Mouse (Mus musculus): Measurements from ENCODE around the gene Aldoc. TPM values are rescaled to one million over a fixed set of nuclear protein-coding genes. Genes with fewer than 3 reads are reported as not detected.

Gene Aldoc
- polyA plus RNA-seq, 1 experiment from 2014 or later: 4.3 TPM

Other genes with a start within 250 kb of the Aldoc start
- gene Eral1, start 242.6 kb upstream of the Aldoc start, polyA plus RNA-seq (2016; fragmentation: Nextera tagmentation; extraction: Ambion mirVana): 43.4 and 45.4 TPM in 2 replicates
- gene Fam222b, start 228.3 kb upstream of the Aldoc start, polyA plus RNA-seq (2016; fragmentation: Nextera tagmentation; extraction: Ambion mirVana): 22.7 and 24.2 TPM in 2 replicates
- gene Traf4, start 157.4 kb upstream of the Aldoc start, polyA plus RNA-seq (2016; fragmentation: Nextera tagmentation; extraction: Ambion mirVana): 178 and 181 TPM in 2 replicates
- gene Nek8, start 146.3 kb upstream of the Aldoc start, polyA plus RNA-seq (2016; fragmentation: Nextera tagmentation; extraction: Ambion mirVana): 17.3 and 19.9 TPM in 2 replicates
- 10.0 and 13.1 TPM in 2 replicates for gene Tlcd1, start 146.3 kb upstream of the Aldoc start, polyA plus RNA-seq (2016; fragmentation: Nextera tagmentation; extraction: Ambion mirVana)
- gene Rpl23a, start 139.4 kb upstream of the Aldoc start, polyA plus RNA-seq (2016; fragmentation: Nextera tagmentation; extraction: Ambion mirVana): 1,157 and 1,293 TPM in 2 replicates
- 139 and 141 TPM in 2 replicates for gene Rab34, start 134.5 kb upstream of the Aldoc start, polyA plus RNA-seq (2016; fragmentation: Nextera tagmentation; extraction: Ambion mirVana)
- gene Proca1, start 129.6 kb upstream of the Aldoc start, polyA plus RNA-seq (2016; fragmentation: Nextera tagmentation; extraction: Ambion mirVana): 0.88 and 1.6 TPM in 2 replicates
- gene Sdf2, start 77.2 kb upstream of the Aldoc start, polyA plus RNA-seq (2016; fragmentation: Nextera tagmentation; extraction: Ambion mirVana): 40.9 and 43.8 TPM in 2 replicates
- 38.2 and 41.6 TPM in 2 replicates for gene Supt6, start 77.0 kb upstream of the Aldoc start, polyA plus RNA-seq (2016; fragmentation: Nextera tagmentation; extraction: Ambion mirVana)
- 63.6 and 68.9 TPM in 2 replicates for gene 2610507B11Rik, start 61.2 kb upstream of the Aldoc start, polyA plus RNA-seq (2016; fragmentation: Nextera tagmentation; extraction: Ambion mirVana)
- gene BC030499, start 32.1 kb upstream of the Aldoc start, polyA plus RNA-seq (2016; fragmentation: Nextera tagmentation; extraction: Ambion mirVana): 0.31 TPM in 2 replicates
- gene Spag5, start 21.4 kb upstream of the Aldoc start, polyA plus RNA-seq (2016; fragmentation: Nextera tagmentation; extraction: Ambion mirVana): 72.8 and 84.8 TPM in 2 replicates
- 80.3 and 83.6 TPM in 2 replicates for gene Pigs, start 5.4 kb downstream of the Aldoc start, polyA plus RNA-seq (2016; fragmentation: Nextera tagmentation; extraction: Ambion mirVana)
- gene Unc119, start 20.5 kb downstream of the Aldoc start, polyA plus RNA-seq (2016; fragmentation: Nextera tagmentation; extraction: Ambion mirVana): 77.9 and 83.0 TPM in 2 replicates
- 0.06 TPM in 1 of 2 replicates, not detected in the other for gene Foxn1, start 63.6 kb downstream of the Aldoc start, polyA plus RNA-seq (2016; fragmentation: Nextera tagmentation; extraction: Ambion mirVana)
- not detected in 2 replicates for gene Slc13a2, start 99.2 kb downstream of the Aldoc start, polyA plus RNA-seq (2016; fragmentation: Nextera tagmentation; extraction: Ambion mirVana)
- gene Slc46a1, start 142.7 kb downstream of the Aldoc start, polyA plus RNA-seq (2016; fragmentation: Nextera tagmentation; extraction: Ambion mirVana): 15.0 and 18.1 TPM in 2 replicates
- 2.3 and 2.5 TPM in 2 replicates for gene Sarm1, start 174.8 kb downstream of the Aldoc start, polyA plus RNA-seq (2016; fragmentation: Nextera tagmentation; extraction: Ambion mirVana)
- 0.11 TPM in 1 of 2 replicates, not detected in the other for gene Vtn, start 176.1 kb downstream of the Aldoc start, polyA plus RNA-seq (2016; fragmentation: Nextera tagmentation; extraction: Ambion mirVana)
- not detected in 2 replicates for gene Sebox, start 180.5 kb downstream of the Aldoc start, polyA plus RNA-seq (2016; fragmentation: Nextera tagmentation; extraction: Ambion mirVana)
- gene Tmem199, start 189.2 kb downstream of the Aldoc start, polyA plus RNA-seq (2016; fragmentation: Nextera tagmentation; extraction: Ambion mirVana): 73.7 and 85.5 TPM in 2 replicates
- 179 TPM in 2 replicates for gene Poldip2, start 189.2 kb downstream of the Aldoc start, polyA plus RNA-seq (2016; fragmentation: Nextera tagmentation; extraction: Ambion mirVana)
- gene Tnfaip1, start 213.4 kb downstream of the Aldoc start, polyA plus RNA-seq (2016; fragmentation: Nextera tagmentation; extraction: Ambion mirVana): 92.4 and 94.1 TPM in 2 replicates
- gene Ift20, start 213.4 kb downstream of the Aldoc start, polyA plus RNA-seq (2016; fragmentation: Nextera tagmentation; extraction: Ambion mirVana): 85.7 and 97.9 TPM in 2 replicates
- 87.7 and 104 TPM in 2 replicates for gene Tmem97, start 227.8 kb downstream of the Aldoc start, polyA plus RNA-seq (2016; fragmentation: Nextera tagmentation; extraction: Ambion mirVana)